Mouse (Mus musculus): ENCODE data around the gene Prpf8. TPM values are rescaled to one million over a fixed set of nuclear protein-coding genes. Genes with fewer than 3 reads are reported as not detected.

Gene Prpf8
- total RNA-seq, 1 experiment, result 256 TPM

- in situ Hi-C loops (cut with MboI; ENCODE audit: low sequenced_read_pairs in 2 of 2, unreplicated experiment in 2 of 2), result no loop called here
- peak; percentile 93 for DNase-seq (ENCODE audit: low read depth, low spot score)
- peak; percentile 68; the same call in 1 of the 2 replicates for TF ChIP-seq CHD2 (IDR thresholded peaks at IDR 0.05; ENCODE audit: low read depth, low read length)
- no peak for TF ChIP-seq MAFK (IDR thresholded peaks at IDR 0.05; ENCODE audit: insufficient read depth, low read depth, low read length)
- no peak for TF ChIP-seq ZNF384 (IDR thresholded peaks at IDR 0.05; ENCODE audit: low read depth, low read length)
- TF ChIP-seq ZC3H11A (IDR thresholded peaks at IDR 0.05; ENCODE audit: borderline replicate concordance, low read depth, low read length), result no peak
- peak; percentile 57; the same call in 1 of the 2 replicates for TF ChIP-seq HCFC1 (IDR thresholded peaks at IDR 0.05; ENCODE audit: borderline replicate concordance, insufficient read depth, low read length)
- H3K4me3 ChIP-seq (ENCODE audit: insufficient read depth in 1 of 2, low read depth in 1 of 2, low read length in 2 of 2, poor library complexity in 1 of 2, severe bottlenecking in 1 of 2), result peak within 1 kb of the TSS; percentile 91 to 93
- H3K36me3 ChIP-seq (ENCODE audit: control insufficient read depth, insufficient read depth, low read length, poor library complexity, severe bottlenecking), result no peaks in the 10 kb centered on the region; the same call in 1 of the 2 replicates
- H3K27ac ChIP-seq (ENCODE audit: insufficient read depth, low read depth, low read length, poor library complexity, severe bottlenecking), result peak within 1 kb of the TSS; percentile 95
- peak within 1 kb of the TSS; percentile 97 for H3K9ac ChIP-seq (ENCODE audit: insufficient read depth, low read depth, low read length, poor library complexity, severe bottlenecking)
- H3K9me3 ChIP-seq (ENCODE audit: control insufficient read depth, insufficient read depth, low read depth, low read length), result no peaks in the 10 kb centered on the region
- H3K4me1 ChIP-seq (ENCODE audit: control insufficient read depth in 2 of 2, insufficient read depth in 2 of 2, low read length in 2 of 2, poor library complexity in 1 of 2), result peaks cover 4 to 5% of the 10 kb centered on the region in 2 experiments; a peak in 2 of 4 replicates
These were observed 45.0 kb downstream of the Prpf8 start, which contains the start of gene Slc43a2 for GRCm38 (mm10) chr11:75531469-75532242. Gene Slc43a2 (plus strand): TSS chr11:75531694.

- H3K9ac ChIP-seq (ENCODE audit: insufficient read depth, low read depth, low read length, poor library complexity, severe bottlenecking), result peak overlapping the region; percentile 76
- 0 out of 2 replicates have a peak, but pooled peaks have one; percentile 44 for TF ChIP-seq ZNF384 (IDR thresholded peaks at IDR 0.05; ENCODE audit: low read depth, low read length)
- TF ChIP-seq HCFC1 (IDR thresholded peaks at IDR 0.05; ENCODE audit: borderline replicate concordance, insufficient read depth, low read length), result no peak
- no peak for TF ChIP-seq MAFK (IDR thresholded peaks at IDR 0.05; ENCODE audit: insufficient read depth, low read depth, low read length)
- TF ChIP-seq CHD2 (IDR thresholded peaks at IDR 0.05; ENCODE audit: low read depth, low read length), result no peak
- no peak for TF ChIP-seq ZC3H11A (IDR thresholded peaks at IDR 0.05; ENCODE audit: borderline replicate concordance, low read depth, low read length)
- peaks cover 4 to 5% of the 10 kb centered on the region in 2 experiments; a peak in 2 of 4 replicates for H3K4me1 ChIP-seq (ENCODE audit: control insufficient read depth in 2 of 2, insufficient read depth in 2 of 2, low read length in 2 of 2, poor library complexity in 1 of 2)
- DNase-seq (ENCODE audit: low read depth, low spot score), result no peak
- no peaks in the 10 kb centered on the region for H3K9me3 ChIP-seq (ENCODE audit: control insufficient read depth, insufficient read depth, low read depth, low read length)
- 0 out of 2 replicates have a peak overlapping the region, but pooled peaks have one; percentile 13 for H3K27ac ChIP-seq (ENCODE audit: insufficient read depth, low read depth, low read length, poor library complexity, severe bottlenecking)
- no peaks in the 10 kb centered on the region; the same call in 1 of the 2 replicates for H3K36me3 ChIP-seq (ENCODE audit: control insufficient read depth, insufficient read depth, low read length, poor library complexity, severe bottlenecking)
- in situ Hi-C loops (cut with MboI; ENCODE audit: low sequenced_read_pairs in 2 of 2, unreplicated experiment in 2 of 2), result no loop called here
- peak overlapping the region; percentile 70 to 93 for H3K4me3 ChIP-seq (ENCODE audit: insufficient read depth in 1 of 2, low read depth in 1 of 2, low read length in 2 of 2, poor library complexity in 1 of 2, severe bottlenecking in 1 of 2)
These were observed 46.0 kb downstream of the Prpf8 start for GRCm38 (mm10) chr11:75532340-75533277.

GRCm38 (mm10) chr11:75533314-75534015 is 46.8 kb downstream of the Prpf8 start:
- Histone ChIP-seq H3K9me3 (ENCODE audit: control insufficient read depth, insufficient read depth, low read depth, low read length) (no peaks in the 10 kb centered on the region), H3K9ac (ENCODE audit: insufficient read depth, low read depth, low read length, poor library complexity, severe bottlenecking) (no peak overlapping the region), H3K36me3 (ENCODE audit: control insufficient read depth, insufficient read depth, low read length, poor library complexity, severe bottlenecking) (no peaks in the 10 kb centered on the region; the same call in 1 of the 2 replicates), H3K4me1 (ENCODE audit: control insufficient read depth in 2 of 2, insufficient read depth in 2 of 2, low read length in 2 of 2, poor library complexity in 1 of 2) (peaks cover 4 to 5% of the 10 kb centered on the region in 2 experiments; a peak in 2 of 4 replicates), H3K27ac (ENCODE audit: insufficient read depth, low read depth, low read length, poor library complexity, severe bottlenecking) (no peak overlapping the region), H3K4me3 (ENCODE audit: insufficient read depth in 1 of 2, low read depth in 1 of 2, low read length in 2 of 2, poor library complexity in 1 of 2, severe bottlenecking in 1 of 2) (no peak overlapping the region)
- in situ Hi-C loops (cut with MboI; ENCODE audit: low sequenced_read_pairs in 2 of 2, unreplicated experiment in 2 of 2), result no loop called here
- no peak for DNase-seq (ENCODE audit: low read depth, low spot score)
- TF ChIP-seq ZNF384 (IDR thresholded peaks at IDR 0.05; ENCODE audit: low read depth, low read length) (no peak), ZC3H11A (IDR thresholded peaks at IDR 0.05; ENCODE audit: borderline replicate concordance, low read depth, low read length) (no peak), HCFC1 (IDR thresholded peaks at IDR 0.05; ENCODE audit: borderline replicate concordance, insufficient read depth, low read length) (no peak), CHD2 (IDR thresholded peaks at IDR 0.05; ENCODE audit: low read depth, low read length) (no peak)
